Mouse (Mus musculus) megakaryocyte, adult 5-6 weeks (primary cell): ENCODE data around the gene Rin3. TPM values are rescaled to one million over a fixed set of nuclear protein-coding genes. Genes with fewer than 3 reads are reported as not detected.
"Not testable (repeated sequence)": the region's sequence is repeated elsewhere in the genome, so short reads cannot be mapped to it uniquely, and the experiment has no call there.

Source experiments
- ATAC-seq: 2 replicates; pipeline ENCODE4 v1.8.0; 2016; ENCODE audit warnings: mild to moderate bottlenecking, inconsistent platforms; ENCODE audit not compliant: poor library complexity, severe bottlenecking
- total RNA-seq, 2 experiments: library from RNA; stranded (forward) in 1 of 2; stranded (reverse) in 1 of 2; fragments of 153-499, 151-499 nt in 1 of 2; fragments of 221-1000, 200-1000 nt in 1 of 2; gene quantifications; 2 replicates each; pipeline versions ENCODE4 v1.2.3 to v1.2.4; 2015 to 2017

The Rin3 gene
- total RNA-seq, 2 experiments from 2014 or later = 121 to 188 TPM

DNA sequence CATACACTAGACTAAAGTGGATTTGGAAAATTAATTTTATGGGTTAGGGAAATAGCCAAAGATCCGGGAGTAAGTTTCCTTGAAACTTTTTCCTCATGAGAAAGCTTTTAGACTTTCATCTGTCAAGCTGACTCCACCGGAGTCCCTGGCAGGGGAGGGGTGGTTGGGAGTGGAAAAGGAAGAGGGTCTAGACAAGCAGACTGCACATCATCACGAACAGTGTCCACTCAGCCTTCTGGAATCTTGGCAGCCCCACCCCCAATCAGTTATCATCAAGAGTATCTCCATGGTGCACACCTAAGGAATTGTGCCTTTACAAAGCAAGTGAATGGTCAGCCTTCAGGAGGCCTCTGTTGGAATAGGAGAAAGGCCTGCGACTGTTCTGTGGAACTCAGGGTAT is 2.6 kb upstream of the Rin3 start:
- ATAC-seq = not testable (repeated sequence)

DNA sequence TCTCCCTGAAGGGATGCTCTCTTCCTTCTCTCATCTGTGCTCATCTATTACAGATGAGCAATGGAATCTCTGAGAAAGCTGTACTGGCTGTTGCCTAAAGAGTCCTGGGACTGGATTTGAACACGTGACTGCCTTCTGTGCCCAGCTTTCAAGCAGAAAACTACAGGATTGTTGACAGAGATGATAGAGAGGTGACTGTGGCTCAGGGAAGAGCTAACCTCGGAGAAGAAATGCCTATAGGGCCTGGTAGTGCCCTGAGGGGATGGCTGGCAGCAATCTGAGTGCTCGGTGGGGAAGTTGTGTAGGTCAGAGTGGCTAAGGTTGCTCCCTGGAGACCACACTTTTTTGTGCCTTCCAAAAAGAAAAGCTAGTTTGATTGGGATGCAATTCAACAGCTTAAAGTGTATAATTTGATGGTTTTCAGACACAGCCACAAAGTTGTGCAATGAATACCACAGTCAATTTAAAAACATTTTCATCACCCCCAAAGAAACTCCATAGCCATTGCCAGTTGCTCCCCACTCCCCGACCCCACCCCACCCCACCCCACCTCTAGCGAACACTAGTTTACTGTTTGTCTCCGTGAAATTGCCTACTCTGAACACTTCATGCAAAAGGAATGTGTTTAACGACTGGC is 1.9 kb upstream of the Rin3 start:
- ATAC-seq = no peak

DNA sequence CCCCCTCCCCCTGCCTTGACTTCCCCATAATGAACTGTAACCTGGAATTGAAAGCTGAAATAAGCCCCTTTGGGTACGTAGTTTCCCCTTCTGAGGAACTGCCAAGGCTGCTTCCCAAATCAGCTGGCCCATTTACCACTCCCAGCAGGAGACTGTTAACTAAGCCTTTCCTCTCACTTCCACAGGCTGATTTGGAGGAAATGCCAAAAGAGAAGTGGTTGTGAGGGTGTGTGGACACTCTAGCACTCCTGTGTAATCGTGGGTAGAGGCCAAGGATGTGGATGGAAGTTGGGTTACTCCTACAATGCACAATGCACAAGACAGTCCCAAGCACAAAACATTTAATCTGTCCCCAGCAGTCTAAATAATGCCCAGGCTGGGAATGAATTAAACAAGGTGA is 722 bp upstream of the Rin3 start:
- ATAC-seq = peak; percentile 73

DNA sequence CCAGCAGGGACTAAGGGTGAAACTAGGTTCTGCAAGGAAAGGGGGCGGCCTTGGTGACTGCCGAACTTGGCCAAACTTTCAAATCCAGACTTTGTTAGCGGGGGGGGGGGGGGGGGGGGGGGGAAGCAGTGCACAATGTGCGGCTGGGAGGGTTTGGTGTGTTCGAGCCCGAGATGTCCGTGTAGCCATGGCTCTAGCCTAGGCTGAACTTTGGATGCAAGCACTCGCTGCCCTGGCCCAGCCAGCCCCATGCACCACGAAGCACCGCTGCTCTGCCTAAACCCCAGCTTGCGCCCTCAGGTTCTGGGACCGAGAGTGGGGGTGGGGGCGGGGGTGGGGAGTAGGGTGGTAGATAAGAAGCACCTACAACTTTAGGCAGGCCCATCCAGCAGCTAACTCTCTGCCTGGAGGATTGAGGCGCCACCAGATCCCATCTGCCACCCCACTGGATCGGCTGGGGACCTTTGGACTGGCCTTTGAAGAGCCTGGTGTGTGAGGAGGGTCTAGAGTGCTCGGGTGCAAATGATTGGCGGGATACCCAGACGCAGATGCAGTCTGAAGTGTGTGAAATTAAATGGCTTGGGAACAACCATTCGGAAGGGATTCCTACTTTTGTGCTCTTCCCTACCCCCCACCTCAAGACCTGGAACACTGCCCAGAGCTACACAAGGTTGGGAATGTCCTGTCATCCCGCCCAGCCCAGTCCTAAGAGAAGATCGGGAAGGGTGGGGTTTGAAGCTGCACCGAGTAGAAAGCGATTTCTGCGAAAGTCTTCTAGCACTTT is 827 bp downstream of the Rin3 start:
- ATAC-seq = no peak

DNA sequence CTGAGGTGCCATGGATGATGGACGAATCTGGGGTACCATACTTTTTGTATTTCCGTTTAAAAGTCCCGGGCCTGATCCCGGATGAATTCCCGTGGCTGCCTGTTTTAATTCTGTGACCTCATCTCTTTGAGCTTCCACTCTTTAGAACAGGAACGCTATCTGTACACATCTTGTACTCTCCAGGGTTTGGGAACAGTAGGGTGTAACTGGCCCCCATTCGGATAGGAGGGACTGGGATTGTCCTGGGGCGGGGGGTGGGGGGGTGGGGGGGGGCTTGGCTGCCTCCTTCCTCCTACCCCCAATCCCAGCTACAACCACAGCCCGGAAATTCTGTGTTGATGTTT is 1.4 kb downstream of the Rin3 start:
- ATAC-seq = no peak

DNA sequence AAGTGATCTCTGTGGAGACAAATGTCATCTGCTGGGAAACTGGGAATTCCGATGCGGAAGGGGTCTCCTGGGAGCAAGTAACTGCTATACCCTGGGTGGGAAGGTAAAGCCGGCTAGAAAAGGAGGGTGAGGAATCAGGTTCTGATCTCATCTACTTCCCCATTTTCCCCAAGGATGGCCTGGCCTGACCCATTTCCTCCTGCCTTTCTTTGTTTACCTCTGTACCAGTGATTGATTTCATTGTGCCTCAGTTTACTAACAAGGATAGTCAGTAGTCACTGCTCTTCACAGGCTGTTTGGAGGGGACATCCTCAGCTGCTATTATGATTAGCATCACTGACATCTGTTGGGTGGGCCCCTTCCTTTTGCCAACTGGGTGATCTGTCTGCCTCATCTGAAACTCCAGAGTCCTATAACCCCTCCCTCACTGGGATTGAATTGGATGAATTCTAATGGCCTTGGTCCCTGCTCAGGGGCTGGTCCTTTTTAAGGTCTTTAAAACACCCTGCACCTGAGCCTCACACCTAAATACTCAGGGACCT is 1.8 kb downstream of the Rin3 start:
- ATAC-seq = no peak

DNA sequence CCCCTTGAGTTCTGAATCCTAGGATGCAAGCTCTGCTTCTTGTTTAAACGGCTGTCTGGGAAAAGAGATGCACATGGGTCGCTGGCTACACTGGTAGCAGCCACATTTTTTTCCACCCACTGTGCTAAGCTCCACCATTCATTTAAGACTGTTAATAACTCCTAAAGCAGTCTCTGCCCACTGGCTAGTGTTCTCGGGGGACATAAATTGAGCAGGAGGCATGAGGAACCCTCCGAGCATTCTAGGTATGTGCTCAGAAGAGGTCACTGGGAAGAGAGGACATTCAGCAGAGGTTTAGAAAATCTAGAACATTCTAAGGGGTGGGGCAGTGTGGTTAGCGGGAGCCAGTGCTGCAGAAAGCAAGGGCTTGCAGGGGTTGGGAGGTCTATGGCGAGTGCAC is 2.5 kb downstream of the Rin3 start:
- no peak for ATAC-seq

DNA sequence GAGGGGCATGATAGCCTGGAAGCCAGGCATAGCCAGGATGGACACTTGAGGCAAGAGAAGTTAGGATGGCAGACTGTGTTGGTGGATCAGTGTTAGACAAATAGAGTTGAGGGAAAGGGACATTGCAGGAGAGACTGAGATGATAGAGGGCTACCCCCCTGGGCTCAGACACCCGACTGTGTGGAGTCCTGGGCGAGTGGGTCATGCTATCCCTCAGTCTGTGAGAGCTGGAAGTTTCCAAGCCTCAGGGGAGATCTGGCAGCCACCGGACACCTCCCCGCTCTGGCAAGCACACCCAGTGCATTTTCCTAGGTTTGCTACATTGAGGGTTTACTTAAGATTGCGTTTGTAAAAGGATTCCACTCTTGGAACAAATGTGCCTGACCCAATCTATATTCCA is 2.9 kb downstream of the Rin3 start:
- no peak for ATAC-seq

DNA sequence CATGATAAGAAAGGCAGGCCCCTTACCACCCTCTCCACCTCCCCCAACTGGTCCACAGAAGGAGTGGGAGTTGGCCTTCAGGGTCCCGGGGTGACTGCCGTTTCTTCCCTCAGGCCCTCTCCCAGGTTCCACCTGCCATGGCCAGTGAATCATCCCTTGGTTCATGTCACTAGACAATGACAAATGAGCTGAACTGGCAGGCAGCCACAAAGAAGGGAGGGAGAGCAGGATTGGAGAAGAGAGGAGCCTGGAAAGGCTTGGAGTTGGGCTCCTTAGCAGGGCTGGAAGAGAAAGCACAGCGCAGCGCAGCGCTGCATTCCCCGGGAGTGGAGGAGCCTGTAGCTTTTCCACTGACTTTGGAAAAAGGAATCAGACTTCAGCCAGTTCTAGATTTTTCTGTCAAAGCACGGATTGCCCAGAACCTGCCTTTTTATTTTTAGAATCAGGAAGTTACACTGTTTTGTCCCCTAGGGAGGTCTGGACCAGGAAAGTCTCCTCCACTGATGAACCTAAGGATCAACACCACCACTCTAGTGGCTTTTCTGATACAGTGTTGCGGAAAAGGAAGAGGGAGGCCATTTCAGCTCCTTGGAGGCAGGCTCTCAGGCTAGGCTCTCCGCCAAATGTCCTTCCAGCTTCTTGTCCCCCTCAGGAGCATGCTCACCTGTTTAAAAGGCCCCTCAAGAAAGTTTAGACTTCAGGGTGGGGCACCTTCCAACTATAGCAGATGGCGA is 4.0 kb downstream of the Rin3 start:
- no peak for ATAC-seq

DNA sequence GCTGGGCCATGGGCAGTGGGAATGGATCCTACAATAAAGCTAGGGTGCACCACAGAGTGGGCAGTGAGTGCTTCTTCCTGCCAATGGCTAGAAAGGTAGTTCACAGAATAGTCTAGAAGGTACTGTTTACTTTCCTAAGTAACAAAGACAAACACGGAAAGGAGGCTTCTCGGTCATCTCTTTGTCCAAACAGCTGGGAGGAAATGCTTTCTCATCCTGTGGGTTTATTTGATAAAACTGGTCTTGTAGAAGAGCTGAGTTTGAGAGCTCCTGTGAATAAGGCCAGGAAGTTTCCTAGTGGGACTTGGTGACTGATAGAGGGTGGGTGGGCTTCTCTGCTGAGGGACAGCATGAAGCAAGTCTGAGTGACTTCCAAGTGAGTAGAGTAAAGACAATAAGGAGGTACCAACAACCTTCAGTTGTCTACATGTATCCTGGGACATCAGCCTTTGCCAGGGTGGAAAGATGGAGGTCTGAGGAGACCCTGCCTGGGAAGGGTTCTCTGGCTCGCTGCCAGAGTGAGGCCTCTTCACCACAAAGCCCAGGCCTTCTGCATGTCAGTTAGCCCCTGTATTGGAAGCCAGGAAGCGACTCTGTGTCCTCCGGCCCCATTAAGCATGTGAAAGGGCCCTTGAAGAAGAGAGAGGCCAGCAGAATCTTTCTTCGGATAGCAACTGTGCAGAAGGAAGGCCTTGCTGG is 5.2 kb downstream of the Rin3 start:
- no peak for ATAC-seq

DNA sequence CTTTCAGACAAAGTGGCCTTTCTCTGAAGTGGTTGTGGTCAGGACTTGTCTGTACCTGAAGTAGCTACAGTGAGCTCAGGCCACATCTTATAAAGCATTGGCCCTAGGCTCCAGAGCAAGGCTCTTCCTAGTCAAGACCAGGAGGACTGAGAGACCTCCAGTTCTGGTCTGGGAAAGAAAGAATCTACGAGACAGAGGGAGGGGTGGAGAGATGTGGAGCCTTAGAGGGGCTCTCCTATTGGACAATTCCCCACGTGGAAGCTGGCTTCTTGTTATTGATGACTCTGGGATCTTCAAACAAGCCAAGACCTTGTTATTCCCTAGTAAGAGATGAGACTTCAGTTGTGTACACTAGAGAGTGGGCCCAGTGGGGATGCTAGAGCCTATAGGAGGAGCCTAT is 6.0 kb downstream of the Rin3 start:
- no peak for ATAC-seq

DNA sequence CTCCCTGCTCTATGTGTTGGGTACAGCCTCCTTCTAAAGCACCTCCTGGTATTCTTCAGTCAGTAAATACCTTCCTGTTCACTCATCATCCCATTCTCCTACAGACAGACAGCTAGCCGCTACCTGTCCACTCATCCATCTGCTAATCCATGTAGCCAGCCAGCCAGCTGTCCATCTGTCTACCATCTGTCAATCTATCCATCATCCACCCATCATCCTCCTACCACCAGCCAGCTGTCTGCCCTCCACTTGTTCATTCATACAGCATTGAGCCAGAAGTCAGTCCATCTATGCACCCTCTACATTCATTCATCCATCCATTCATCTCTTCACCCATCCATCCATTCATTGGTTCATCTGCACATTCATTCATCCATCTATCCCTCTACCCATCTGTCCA is 6.7 kb downstream of the Rin3 start:
- ATAC-seq = no peak

DNA sequence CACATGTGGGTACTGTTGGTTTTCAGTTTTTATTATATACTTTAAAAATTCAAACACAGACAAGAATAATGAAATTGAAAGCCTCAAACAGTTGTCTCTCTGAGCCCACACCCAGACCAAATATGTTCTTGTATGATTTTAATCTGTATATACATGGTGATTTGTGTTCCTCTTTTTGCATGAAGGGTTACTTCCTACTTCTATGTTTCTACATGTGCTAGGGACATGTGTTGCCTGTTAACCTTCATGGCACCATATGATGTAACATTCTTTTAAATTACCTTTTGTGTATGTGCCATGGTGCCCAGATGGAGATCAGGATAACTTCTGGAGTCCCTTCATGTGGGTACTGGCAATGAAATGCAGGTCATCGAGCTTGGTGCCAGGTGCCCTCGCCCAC is 7.8 kb downstream of the Rin3 start:
- ATAC-seq = peak; percentile 59

DNA sequence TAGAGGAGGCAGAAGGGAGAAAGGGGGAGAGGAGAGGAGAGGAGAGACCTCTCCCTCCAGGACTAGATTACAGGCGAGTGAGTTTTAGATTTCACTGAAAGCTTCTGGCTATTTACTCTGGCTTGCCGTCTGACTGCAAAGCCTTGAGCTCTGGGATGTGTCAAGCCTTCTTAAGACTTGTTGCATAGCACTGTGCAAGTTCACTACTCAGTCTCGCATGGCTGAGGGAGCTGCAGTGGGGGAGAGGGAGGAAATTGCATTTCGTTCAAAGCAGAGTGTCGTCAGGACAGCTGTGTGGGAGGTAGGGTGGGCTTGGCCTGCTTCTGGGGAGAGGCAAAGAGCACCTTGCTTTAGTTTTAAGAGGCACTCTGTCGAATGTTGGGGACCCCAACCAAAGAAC is 8.8 kb downstream of the Rin3 start:
- no peak for ATAC-seq

DNA sequence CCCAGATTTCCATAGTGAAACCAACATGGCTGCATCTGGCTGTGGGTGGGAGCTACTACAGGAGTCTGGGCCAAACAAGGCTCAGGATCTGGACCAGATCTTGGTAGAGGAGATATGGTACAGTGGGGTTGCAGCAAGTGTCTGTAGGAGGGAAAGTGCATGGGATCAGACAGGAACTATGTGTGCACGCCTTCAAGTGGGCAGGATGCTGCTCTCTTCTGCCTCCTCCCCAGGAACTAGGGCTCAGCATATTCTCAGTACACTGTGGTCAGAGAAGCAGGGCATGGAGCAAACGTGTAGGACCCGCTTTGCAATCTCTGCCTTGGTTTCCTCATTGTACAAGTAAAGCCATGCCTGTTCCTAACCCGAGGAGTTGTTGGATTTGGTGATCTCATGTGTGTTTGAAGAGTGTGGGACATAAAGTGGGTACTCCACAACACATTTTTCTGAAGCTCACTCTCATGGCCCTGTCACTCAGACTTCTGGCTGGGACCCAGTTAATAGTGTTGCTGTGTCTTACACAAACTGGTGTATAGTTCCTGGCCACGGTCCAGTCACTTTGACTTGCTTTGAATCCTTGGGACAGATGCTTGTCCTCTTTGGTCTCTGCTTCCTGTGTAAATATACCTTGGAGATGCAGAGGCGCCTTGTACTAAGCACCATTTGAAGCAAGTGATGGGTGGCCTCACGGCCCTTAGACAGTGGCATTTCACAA is 9.8 kb downstream of the Rin3 start:
- no peak for ATAC-seq

DNA sequence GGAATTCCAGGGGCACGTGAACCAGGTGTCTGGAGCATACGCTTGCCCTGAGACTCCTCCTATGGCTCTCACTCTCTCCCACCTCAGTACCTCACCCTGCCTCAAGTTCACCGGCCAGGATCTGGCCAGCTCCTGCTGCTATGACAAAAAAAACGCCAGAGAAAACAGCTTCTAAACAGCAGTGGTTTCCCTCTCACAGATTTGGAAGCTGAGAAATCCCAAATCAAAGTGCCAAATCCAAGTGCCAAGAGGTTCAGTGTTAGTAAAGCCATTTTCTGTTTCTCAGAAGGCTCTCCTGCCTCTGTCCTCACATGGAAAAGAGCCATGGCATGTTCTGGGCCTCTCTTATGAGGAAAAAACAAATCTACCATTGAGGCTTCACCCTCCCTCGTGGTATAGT is 11.8 kb downstream of the Rin3 start:
- ATAC-seq = no peak

DNA sequence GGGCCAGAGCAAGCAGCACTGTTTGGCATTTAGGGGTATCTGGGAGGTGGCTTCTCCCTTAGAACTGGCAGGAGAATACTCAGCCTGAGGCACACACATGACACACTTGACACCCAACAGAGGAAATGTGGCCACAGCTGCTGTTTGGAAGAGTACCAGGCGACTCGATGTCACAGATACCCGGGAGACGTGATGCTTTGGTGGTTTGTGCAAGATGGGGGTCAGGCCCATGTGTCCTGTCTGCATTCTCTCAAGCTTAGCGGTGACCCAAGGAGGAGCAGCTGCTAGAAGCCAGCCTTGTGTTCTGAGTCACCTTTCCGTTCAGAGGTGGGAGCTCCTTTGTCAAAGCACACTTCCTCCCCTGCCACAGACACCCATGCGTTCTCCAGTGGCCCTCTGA is 12.4 kb downstream of the Rin3 start:
- peak; percentile 47 for ATAC-seq

DNA sequence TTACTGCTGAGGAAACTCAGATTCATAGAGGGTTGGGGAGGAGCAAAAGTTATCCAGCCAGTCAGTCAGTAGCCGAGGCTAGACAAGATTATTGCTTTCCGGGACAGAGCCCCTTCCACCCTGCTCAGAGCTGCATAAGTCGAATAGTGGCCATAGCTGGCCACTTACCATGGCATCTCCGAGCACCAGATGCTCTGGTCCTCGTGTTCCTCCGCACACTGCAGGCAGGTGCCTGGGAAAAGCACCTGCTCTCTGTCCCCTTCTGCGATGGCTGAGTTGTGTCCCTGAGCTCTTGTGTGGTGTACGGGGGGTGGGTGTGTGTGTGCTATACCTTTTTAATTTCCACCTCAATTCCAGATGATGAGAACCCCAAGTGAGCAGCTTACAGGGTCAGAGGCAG is 12.8 kb downstream of the Rin3 start:
- ATAC-seq = no peak

DNA sequence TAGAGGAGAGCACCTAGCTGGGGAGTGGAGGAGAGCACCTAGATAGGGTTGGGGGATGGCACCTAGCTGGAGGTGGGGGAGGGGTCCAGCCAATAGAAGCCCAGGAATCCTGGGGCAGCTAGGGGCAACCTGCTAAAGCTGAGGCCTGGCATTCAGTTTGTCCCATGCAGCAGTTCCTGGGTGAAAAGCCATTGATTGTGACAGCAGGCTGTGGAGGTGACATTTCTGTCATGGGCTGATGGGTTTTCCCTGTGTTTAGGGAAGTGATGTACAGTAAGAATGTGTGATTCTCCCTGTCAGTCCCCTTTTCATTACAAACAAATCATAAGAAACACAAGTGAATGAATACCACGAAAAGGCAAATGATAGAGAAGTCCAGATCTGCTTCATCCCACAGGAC is 13.5 kb downstream of the Rin3 start:
- ATAC-seq = no peak

DNA sequence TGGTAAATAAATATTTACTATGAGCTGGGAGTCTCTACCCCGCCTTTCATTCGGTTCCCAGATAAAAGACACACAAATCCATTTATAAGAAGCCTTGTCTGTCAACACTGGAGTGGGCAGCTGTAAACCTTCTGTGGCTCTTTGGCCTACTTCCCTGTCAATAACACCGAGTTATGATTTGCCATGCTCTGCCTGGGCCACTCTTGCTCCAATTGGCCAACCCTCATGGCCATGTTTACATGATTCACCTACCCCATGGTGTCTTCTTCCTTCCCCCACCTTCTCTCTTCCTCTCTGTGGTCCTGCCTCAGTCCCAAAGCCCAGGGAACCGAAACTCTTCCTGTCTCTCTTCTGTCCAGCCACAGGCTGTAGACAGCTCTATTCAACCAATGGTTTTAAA is 14.1 kb downstream of the Rin3 start:
- peak; percentile 78 for ATAC-seq

DNA sequence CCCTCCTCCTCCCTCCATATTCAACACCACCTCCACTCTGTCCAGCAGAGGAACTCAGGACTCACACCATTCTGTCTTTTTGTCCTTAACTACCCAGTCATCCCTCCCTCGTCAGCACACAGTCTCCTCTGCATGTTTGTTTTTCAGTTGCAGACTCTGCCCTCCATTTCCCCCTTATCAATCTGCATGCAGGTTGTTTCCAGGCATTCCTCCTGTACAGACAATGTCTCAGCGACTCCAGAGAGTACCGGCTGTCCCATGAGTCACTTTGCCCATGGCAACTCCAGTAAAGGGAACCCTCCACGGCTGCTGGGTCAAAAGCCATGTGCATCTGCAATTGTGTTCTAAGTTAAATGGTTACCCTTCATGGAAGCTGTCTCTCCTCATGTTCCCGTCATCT is 16.4 kb downstream of the Rin3 start:
- ATAC-seq = no peak
